Mouse (Mus musculus) splenic B cell, adult 2 months (primary cell): ENCODE measurements around the gene Gmip.
A peak's percentile ranks its signal among the peaks of the same experiment; 100 is the strongest.

ENCODE experiments used
- DNase-seq: peaks from one replicate; pipeline ENCODE4 v3.0.0-alpha.2; 2011; ENCODE audit warnings: low read depth, low spot score
- H3K27me3 ChIP-seq: 2 replicates; pipeline ENCODE4 v1.6.1; 2012; ENCODE audit warnings: mild to moderate bottlenecking, low read length, moderate library complexity, mixed read lengths; ENCODE audit not compliant: control insufficient read depth, poor library complexity, insufficient read depth, severe bottlenecking
- H3K36me3 ChIP-seq: 2 replicates; pipeline ENCODE4 v1.6.1; 2012; ENCODE audit warnings: mild to moderate bottlenecking, low read length, moderate library complexity, mixed read lengths; ENCODE audit not compliant: control insufficient read depth, poor library complexity, insufficient read depth, severe bottlenecking

Gmip gene

DNA sequence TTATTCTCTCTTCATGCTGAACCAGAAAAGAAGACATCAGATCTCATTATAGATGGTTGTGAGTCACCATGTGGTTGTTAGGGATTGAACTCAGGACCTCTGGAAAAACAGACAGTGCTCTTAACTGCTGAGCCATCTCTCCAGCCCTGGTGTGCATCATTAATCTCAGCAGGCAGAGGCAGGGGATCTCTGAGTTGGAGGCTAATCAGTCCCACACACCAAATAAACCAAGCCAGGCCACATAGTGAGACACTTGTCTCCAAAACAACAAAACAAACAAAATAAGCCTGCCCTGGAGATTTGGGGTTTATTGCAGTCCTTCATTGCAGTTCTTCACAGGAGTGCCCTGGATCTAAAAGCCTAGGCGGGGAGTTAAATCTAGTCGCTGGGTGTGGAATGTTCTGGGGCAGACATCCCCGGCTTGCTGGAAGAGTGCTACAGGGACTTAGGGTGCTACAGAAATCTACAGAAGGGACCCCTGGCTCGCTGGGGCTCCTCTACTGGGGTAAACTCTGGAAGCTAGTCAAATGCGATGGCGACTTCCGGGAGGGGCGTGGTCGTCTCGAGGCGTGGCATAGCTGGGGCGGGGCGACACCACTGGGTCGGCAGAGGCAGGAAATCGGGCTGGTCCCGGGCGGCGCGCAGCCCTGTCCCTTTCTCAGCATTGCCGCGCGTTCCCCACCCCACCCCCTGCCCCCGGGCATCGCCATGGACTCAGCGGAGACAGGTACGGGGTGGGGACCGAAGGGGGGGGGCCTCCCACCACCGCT, at the start of gene Gmip:
TSS of gene Gmip (plus strand) at position 586 of the 770 bp plus-strand sequence.
- peak; percentile 91 for DNase-seq
- Histone ChIP-seq H3K27me3 (no peaks in the 10 kb centered on the region), H3K36me3 (peaks cover 20% of the 10 kb centered on the region)

DNA sequence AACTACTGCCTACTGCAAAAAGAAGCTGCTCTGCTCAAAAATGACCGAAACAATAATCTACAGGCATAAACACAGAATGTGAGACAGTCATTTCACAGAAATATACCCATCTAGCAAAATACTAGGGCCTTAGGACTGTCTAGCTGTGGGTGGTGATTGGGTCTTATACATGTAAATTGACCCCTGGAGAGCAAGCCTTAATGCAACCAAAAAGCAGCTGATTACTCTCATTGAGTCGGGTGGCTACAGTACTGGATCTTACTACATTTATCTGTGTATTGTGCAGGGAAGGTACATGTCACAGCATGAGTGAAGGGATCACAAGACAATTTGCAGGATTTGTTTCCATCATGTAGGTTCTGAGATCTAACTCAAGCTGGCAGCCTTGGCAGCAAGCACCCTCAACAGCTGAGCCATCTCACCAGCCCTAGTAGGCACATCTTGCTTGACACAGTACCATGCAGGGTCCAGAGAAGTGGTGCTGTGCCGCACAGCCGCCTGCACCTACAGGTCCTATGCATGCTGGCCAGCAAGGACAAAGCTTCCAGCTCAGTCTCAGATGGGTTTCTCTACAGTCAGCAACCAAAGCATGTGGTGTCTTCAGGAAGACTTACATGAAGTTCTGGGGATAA, 46.5 kb upstream of the Gmip start:
- H3K27me3 ChIP-seq: no peaks in the 10 kb centered on the region
- no peak for DNase-seq
- H3K36me3 ChIP-seq: peaks cover 18% of the 10 kb centered on the region

DNA sequence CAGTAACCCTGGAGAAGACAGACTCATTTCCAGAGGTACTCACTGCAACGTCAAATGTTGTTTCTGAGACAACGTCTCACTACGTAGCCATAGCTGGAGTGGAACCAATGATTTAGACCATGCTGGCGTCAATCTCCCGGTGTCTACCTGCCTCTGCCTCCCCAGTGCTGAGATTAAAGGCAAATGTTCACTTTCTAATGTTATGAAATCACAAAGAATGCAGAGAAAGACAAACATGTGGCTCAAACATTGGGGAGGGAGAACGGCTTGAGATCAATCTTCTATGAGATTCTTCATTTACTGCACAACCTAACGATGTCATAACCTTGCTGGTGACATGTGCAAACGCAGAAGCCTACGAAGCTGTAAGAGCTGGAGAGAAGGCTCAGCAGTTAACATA, 37.3 kb upstream of the Gmip start:
- no peak for DNase-seq
- Histone ChIP-seq H3K27me3 (no peaks in the 10 kb centered on the region), H3K36me3 (peaks cover 5% of the 10 kb centered on the region)

DNA sequence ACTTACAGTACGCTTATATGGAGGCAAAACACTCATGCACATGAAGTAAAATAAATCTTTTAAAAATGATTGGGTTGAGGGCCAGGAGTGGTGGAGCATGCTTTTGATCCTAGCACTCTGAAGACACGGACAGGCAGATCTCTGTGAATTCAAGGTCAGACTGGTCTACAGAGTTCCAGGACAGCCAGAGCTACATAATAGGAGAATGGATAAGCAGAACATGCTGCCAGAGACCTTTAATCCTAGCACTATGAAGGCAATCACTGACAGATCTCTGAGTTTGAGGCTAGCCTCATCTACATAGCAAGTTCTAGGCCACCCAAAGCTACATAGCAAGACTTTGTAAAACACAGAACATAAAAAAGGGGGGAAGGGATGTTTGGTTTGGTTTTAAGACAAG, 36.4 kb upstream of the Gmip start:
- DNase-seq: no peak
- Histone ChIP-seq H3K27me3 (no peaks in the 10 kb centered on the region), H3K36me3 (peaks cover 2% of the 10 kb centered on the region)

DNA sequence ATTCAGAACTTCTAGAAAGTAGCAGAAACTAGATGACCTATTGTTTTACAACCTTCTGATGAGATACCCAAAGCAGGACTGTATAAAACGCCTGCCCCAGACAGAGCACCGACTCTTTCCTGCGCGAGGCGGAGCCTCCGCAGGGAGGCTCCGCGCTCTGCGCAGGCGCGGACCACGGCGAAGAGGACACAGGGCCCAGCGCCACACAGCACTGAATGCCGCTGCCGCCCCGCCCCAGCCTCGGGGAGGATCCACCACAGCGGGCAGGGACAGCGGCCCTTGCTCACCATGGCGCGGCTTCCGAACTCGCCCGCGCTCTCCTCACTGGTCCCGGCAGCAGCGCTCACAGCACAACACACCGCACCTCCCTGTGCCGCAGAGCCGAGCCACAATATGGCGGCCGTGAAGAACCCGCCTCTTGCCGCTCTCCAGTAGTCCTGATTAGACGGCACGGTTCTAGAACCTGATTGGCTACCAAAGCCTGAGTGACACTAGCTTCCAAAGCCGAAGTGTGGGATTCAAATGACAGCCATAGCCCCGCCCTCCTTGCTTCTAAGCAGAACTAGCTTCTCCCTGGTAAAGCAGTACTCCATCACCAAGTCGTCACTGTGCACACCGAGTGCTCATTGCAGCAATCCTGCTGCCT, 33.9 kb upstream of the Gmip start, which contains the start of gene Gm20422:
TSS of gene Gm20422 (minus strand) at position 384 of the 646 bp plus-strand sequence.
- Histone ChIP-seq H3K36me3 (no peaks in the 10 kb centered on the region), H3K27me3 (no peaks in the 10 kb centered on the region)
- peak; percentile 98 for DNase-seq

DNA sequence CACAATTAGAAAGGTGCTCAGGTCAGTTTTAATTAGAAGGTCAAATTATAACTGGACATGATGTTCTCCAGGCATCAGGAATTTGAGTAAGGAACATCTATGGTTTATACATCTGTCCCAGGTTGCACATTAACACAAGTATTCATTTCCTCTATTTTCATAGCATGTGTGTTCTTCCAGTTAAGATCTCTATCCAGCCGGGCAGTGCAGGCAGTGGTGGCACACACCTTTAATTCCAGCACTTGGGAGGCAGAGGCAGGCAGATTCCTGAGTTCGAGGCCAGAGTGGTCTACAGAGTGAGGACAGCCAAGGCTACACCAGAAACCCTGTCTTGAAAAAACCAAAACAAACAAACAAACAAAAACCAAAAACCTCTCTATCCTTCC, 33.3 kb upstream of the Gmip start:
- no peaks in the 10 kb centered on the region for H3K36me3 ChIP-seq
- no peak for DNase-seq
- no peaks in the 10 kb centered on the region for H3K27me3 ChIP-seq

DNA sequence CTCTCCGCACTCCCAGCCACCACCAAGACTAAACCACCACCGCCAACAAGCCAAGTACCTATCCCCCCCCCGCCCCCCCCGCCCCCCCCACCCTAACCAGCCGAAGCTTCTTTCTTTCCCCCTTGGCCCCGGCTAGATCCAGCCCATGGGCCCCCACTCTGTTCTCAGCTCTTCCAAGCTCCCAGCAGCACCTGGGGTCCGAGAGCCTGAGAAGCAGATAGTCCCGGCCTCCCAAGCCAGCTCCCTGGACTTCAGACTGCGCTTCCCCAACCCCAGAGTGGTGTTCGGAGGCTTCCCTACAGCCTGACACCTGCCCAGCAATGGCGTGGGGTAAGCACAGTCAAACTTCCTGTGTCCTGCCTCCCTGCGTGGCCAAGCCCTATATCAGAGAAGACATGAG, 31.4 kb upstream of the Gmip start:
- DNase-seq: no peak
- no peaks in the 10 kb centered on the region for H3K27me3 ChIP-seq
- no peaks in the 10 kb centered on the region for H3K36me3 ChIP-seq

DNA sequence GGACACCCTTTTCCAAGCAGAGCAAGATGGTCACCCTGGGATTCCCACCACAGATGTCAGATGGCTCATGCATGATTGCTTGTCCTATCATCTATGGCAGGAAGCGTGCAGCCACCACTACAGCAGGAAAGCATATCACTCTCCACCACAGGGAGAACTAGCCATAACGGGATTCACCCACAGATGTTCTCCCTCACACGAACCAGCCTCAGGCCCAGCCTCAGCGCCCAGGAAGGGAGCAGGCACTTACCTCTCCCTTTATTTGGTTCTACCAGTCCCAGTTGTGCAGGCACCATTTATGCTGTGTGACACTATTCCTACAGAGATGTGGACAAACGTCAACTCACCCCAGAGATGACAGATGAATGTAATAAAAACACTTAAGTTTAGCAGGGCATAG, 19.4 kb upstream of the Gmip start:
- DNase-seq: no peak
- Histone ChIP-seq H3K27me3 (no peaks in the 10 kb centered on the region), H3K36me3 (peaks cover 1% of the 10 kb centered on the region; the same call in 1 of the 2 replicates)

DNA sequence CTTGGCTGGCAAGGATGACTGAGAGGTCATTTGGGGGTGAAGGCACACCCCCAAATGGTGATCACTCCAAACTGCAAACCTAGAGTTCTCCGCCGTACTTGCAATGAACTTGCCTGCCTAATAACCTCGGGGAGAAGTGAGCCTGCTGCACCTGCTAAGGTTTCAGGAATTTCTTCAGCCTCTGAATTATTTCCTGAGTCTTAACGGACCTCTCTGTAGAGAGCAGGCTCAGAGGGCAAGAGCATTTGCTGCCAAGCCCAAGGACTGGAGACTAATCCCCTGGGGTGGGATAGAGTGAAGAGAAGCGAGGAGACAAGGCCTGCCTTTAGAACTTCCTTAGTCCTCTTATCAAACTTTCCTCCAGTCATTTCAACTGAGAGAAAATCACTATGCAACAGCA, 18.7 kb upstream of the Gmip start:
- Histone ChIP-seq H3K36me3 (peaks cover 1% of the 10 kb centered on the region; the same call in 1 of the 2 replicates), H3K27me3 (no peaks in the 10 kb centered on the region)
- no peak for DNase-seq

DNA sequence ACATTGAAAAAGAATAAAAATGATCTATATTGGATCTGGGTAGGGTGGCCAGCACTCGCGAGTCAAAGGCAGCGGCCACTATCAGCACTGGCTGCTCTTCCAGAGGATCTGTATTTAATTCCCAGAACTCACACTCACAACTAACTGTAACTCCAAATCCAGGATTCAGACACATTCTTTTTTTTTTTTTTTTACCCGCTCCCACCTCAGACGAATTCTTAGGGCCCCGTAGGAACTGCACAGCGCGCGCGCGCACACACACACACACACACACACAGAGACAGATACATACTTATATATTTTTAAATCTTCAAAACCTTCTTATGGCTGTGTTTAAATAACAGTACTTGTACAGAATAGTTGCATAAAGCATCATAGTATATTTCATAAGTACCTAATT, 18.1 kb upstream of the Gmip start:
- DNase-seq: peak; percentile 16
- H3K27me3 ChIP-seq: no peaks in the 10 kb centered on the region
- H3K36me3 ChIP-seq: peaks cover 1% of the 10 kb centered on the region; the same call in 1 of the 2 replicates

DNA sequence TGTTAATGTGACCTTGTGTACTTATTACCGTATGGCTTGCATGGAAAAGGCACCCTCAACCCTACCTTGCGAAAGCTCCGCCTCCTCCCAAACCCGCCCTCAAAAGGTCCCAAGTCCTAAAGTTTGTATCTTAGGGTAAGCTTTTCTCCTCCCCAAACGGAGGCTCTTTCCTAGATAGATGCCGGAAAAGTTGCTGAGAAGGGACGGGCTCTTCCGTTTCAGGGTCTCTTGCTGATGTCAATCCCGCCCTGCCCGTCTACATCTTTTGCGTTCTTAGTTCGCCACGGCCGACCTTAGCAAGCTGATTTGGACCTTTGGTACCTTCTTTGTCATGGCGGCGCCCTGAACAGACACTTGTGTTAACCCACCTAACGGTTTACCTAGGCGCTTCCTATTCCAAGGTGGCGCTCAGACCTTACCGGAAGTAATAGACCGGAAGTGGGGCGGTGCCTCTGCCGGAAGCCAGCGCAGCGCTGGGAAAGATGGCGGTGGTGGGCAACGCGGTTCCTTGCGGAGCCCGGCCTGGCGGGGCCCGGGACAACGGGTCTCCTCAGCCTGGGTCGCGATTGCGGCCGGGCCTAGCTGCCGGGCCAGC, 17.6 kb upstream of the Gmip start, which contains the start of the genes Atp13a1 and Zfp866:
TSS of gene Atp13a1 (plus strand) at position 391 of the 595 bp plus-strand sequence.
TSS of gene Zfp866 (minus strand) at position 406 of the 595 bp plus-strand sequence.
- no peaks in the 10 kb centered on the region for H3K27me3 ChIP-seq
- H3K36me3 ChIP-seq: peaks cover 1% of the 10 kb centered on the region
- DNase-seq: peak; percentile 92

DNA sequence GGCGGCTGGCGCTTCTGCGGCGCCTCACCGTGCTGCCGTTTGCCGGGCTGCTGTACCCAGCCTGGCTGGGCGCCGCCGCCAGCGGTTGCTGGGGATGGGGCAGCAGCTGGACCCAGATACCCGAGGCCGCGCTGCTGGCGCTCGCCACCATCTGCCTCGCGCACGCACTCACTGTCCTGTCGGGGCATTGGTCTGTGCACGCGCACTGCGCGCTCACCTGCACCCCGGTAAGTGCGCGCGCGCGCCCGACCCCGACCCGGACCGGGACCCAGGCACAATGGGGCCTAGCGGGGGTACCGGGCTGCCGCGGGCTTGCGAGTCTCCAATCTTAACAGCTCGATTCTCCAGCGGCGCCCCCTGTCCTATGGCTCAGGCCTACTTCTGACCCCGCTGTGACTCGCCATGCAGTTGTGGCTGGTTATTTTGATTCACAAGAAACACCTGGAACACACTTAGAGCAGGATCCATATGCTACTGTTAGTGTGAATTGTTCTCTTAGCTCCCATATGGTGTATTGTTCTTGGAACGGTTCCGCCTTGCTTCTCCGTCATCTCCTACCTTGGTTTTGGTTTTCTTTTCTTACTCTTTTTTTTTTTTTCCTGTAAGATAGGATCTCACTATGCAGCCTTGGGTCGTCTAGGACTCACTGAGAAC, 16.9 kb upstream of the Gmip start:
- DNase-seq: peak; percentile 40
- H3K27me3 ChIP-seq: no peaks in the 10 kb centered on the region
- peaks cover 3% of the 10 kb centered on the region for H3K36me3 ChIP-seq

DNA sequence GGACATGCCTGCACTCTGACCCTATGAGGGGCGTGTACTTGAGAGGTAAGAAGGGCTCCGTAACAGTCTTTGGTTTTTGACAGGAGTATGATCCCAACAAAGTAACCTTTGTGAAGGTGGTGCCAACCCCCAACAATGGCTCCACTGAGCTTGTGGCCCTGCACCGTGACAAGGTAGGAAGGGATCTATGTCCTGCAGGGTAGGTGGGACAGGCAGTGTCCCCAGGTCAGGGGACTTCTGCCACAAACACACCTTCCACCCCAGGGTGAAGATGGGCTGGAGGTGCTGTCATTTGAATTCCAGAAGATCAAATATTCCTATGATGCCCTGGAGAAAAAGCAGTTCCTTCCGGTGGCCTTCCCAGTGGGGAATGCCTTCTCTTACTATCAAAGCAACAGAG, 14.8 kb upstream of the Gmip start:
- no peak for DNase-seq
- Histone ChIP-seq H3K27me3 (no peaks in the 10 kb centered on the region), H3K36me3 (peaks cover 6% of the 10 kb centered on the region)

DNA sequence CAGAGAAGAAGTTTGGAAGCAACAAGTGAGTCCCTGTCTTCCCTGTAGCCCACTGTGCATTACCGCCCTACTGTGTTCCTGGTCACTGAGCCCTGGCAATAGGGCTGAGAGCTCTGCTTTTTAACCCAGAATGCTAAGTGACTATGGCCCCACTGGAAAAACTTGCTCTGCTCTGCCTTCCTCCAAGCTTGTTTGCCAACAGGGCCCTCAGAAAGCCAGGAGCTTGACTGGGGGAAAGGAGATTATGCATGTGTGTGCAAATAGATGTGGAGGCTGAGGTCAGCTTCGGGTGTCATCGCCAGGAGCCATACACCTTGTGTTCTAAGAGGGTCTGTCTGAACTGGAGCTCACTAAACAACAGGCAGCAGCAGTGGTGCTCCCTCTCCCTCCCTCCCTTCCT, 14.4 kb upstream of the Gmip start:
- no peaks in the 10 kb centered on the region for H3K27me3 ChIP-seq
- H3K36me3 ChIP-seq: peaks cover 8% of the 10 kb centered on the region
- no peak for DNase-seq
